Mouse (Mus musculus) G1E (cell line): ENCODE measurements around the gene Eef1akmt2.

Experiments
- CTCF ChIP-seq: IDR thresholded peaks from 2 replicates; pipeline ENCODE4 v1.5.1; 2012; ENCODE audit warnings: low read depth, low read length, inconsistent platforms, mixed read lengths
- GATA1 ChIP-seq: IDR thresholded peaks from 2 replicates; pipeline ENCODE4 v1.6.1; 2012; ENCODE audit warnings: borderline replicate concordance, low read length, inconsistent platforms, mixed read lengths
- TAL1 ChIP-seq: conservative IDR thresholded peaks from 2 replicates; pipeline ENCODE4 v1.6.1; 2012; ENCODE audit warnings: low read depth, low read length, inconsistent platforms, mixed read lengths

DNA sequence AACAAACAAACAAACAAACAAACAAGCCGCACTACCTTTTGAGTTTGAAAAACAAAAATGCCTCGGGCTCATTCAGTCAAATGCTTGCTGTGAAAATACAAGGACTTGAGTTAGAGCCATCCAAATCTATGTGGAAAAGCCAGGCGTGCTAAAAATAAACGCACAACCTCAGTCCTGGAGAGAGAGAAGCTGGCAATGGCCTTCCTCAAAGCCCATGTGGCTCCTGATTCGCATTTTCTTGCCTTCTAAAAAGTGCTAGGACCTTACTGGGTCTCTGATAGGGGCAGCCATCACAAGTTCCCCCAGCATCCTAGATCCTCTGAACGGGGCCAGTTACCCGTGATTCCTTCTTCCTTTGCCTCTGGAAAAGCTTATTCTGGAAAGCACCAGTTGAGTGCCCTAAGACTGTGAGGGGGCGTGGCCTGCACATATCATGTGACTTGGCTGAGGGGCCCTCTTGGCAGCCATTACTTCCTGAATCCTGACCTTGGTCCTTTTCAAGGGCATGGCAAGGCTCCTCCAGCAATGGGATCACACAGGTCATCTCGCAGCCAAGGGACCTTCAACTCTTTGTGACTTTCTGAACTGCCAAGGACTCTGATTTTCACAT lies 43.8 kb upstream of the Eef1akmt2 start:
- TF ChIP-seq TAL1 (no peak), GATA1 (no peak), CTCF (no peak)
